Comparison of ENCODE assay signal across 11 mouse cellular contexts in genomic region chr19:18889632-18890031, GRCm38 (mm10).
DNase-seq lines count a peak whose midpoint lies in the region; ATAC-seq and TF ChIP-seq lines count a peak whose summit lies in the region.
"Had no signal": no experiment of that assay in that cellular context is flagged by ENCODE, and none has a peak within 500 bp of the region (broad histone marks: within the 10 kb centered on the region; RNA-seq: fewer than 3 reads in every experiment).

No protein-coding gene starts in this region.

- no peak for ATAC-seq in heart, embryonic 14.5 days (ENCODE audit: insufficient number of reproducible peaks, insufficient read depth, low FRiP score, low read depth)
- peak; percentile 46 for ATAC-seq in forebrain, embryonic 13.5 days

- no peak overlapping the region for H3K9ac ChIP-seq in heart, embryonic 14.5 days (ENCODE audit: low read length)
- H3K9ac ChIP-seq in heart, adult 2 months (ENCODE audit: low read depth, low read length), result no peak overlapping the region
- H3K9ac ChIP-seq in forebrain, embryonic 13.5 days, result peak overlapping the region; percentile 47

- 77% methylated on average over 1 of the region's 1 CpGs for WGBS in heart, embryonic 14.5 days
- WGBS in heart, adult 2 months, result 89% methylated on average over 1 of the region's 1 CpGs
- 55% methylated on average over 1 of the region's 1 CpGs for WGBS in forebrain, embryonic 13.5 days
- WGBS in midbrain, embryonic 10.5 days, result 84% methylated on average over 1 of the region's 1 CpGs

- TF ChIP-seq EP300 in heart, adult 2 months (IDR thresholded peaks at IDR 0.05; ENCODE audit: insufficient read depth, low read depth, low read length), result no peak

- H3K9me3 ChIP-seq in heart, embryonic 14.5 days (ENCODE audit: control insufficient read depth, low read length), result no peaks in the 10 kb centered on the region
- H3K9me3 ChIP-seq in forebrain, embryonic 13.5 days (replicated peaks), result no peaks in the 10 kb centered on the region
- no peaks in the 10 kb centered on the region for H3K9me3 ChIP-seq in midbrain, embryonic 10.5 days (replicated peaks)

- no peaks in the 10 kb centered on the region for H3K27me3 ChIP-seq in heart, embryonic 14.5 days (ENCODE audit: control insufficient read depth, insufficient read depth, low read length)
- no peaks in the 10 kb centered on the region for H3K27me3 ChIP-seq in heart, adult 2 months (ENCODE audit: control insufficient read depth, insufficient read depth, low read length)
- no peaks in the 10 kb centered on the region for H3K27me3 ChIP-seq in forebrain, embryonic 13.5 days
- no peaks in the 10 kb centered on the region for H3K27me3 ChIP-seq in midbrain, embryonic 10.5 days (ENCODE audit: low read depth, poor library complexity, severe bottlenecking)
- H3K27me3 ChIP-seq: Patski had no signal

- intact Hi-C loops in heart, adult 2 months (cut with DNase I), result no loop called here

- DNase-seq in heart, adult 2 months, result no peak
- DNase-seq in Muller cell, postnatal 12 days (ENCODE audit: inconsistent ontology term), result peak; percentile 33
- DNase-seq in midbrain, embryonic 10.5 days (ENCODE audit: low spot score), result no peak
- no peak for DNase-seq in MN1 (ENCODE audit: low spot score)
- no peak for DNase-seq in ovary, postnatal 36 days (ENCODE audit: low spot score)
- no peak for DNase-seq in right cerebral cortex, adult 18-20 months
- DNase-seq: B cell, adult 2 months; kidney, adult 2 months had no signal

- no peaks in the 10 kb centered on the region for H3K4me1 ChIP-seq in heart, embryonic 14.5 days (ENCODE audit: control insufficient read depth in 2 of 2, insufficient read depth in 2 of 2, low read length in 2 of 2)
- no peaks in the 10 kb centered on the region for H3K4me1 ChIP-seq in heart, adult 2 months (ENCODE audit: control insufficient read depth, insufficient read depth, low read length)
- H3K4me1 ChIP-seq in forebrain, embryonic 13.5 days, result peaks cover 25% of the 10 kb centered on the region
- peaks cover 36% of the 10 kb centered on the region for H3K4me1 ChIP-seq in midbrain, embryonic 10.5 days

- H3K4me3 ChIP-seq in heart, embryonic 14.5 days (ENCODE audit: control insufficient read depth in 1 of 2, insufficient read depth in 1 of 2, low read depth in 1 of 2, low read length in 2 of 2), result no peak overlapping the region; a peak in 1 of 4 replicates
- H3K4me3 ChIP-seq in heart, adult 2 months, result no peak overlapping the region
- H3K4me3 ChIP-seq in forebrain, embryonic 13.5 days, result peak overlapping the region; percentile 34
- peak overlapping the region; percentile 48 for H3K4me3 ChIP-seq in midbrain, embryonic 10.5 days

- TF ChIP-seq POLR2A in heart, adult 2 months (IDR thresholded peaks at IDR 0.05; ENCODE audit: insufficient read depth, low read depth, low read length), result no peak

- H3K4me2 ChIP-seq in heart, embryonic 14.5 days (ENCODE audit: low read length), result peak overlapping the region; percentile 59; the same call in 1 of the 2 replicates
- H3K4me2 ChIP-seq in forebrain, embryonic 13.5 days, result peak overlapping the region; percentile 62

- no peak overlapping the region for H3K27ac ChIP-seq in heart, embryonic 14.5 days (replicated peaks in 1 of 2; ENCODE audit: control insufficient read depth in 1 of 2, insufficient read depth in 1 of 2, low read depth in 2 of 2, low read length in 2 of 2)
- H3K27ac ChIP-seq in heart, adult 2 months, result no peak overlapping the region
- H3K27ac ChIP-seq in forebrain, embryonic 13.5 days, result peak overlapping the region; percentile 82
- H3K27ac ChIP-seq in midbrain, embryonic 10.5 days (replicated peaks), result peak overlapping the region; percentile 85

- TF ChIP-seq CTCF in heart, adult 2 months (IDR thresholded peaks at IDR 0.05), result no peak

- no peaks in the 10 kb centered on the region for H3K36me3 ChIP-seq in heart, embryonic 14.5 days (ENCODE audit: control insufficient read depth, insufficient read depth, low read length)
- H3K36me3 ChIP-seq in heart, adult 2 months (ENCODE audit: control insufficient read depth, insufficient read depth, low read length), result no peaks in the 10 kb centered on the region
- no peaks in the 10 kb centered on the region for H3K36me3 ChIP-seq in forebrain, embryonic 13.5 days (ENCODE audit: poor library complexity, severe bottlenecking)
- peaks cover 2% of the 10 kb centered on the region; the same call in 1 of the 2 replicates for H3K36me3 ChIP-seq in midbrain, embryonic 10.5 days

- H3K79me2 ChIP-seq in heart, adult 2 months (replicated peaks; ENCODE audit: control insufficient read depth, insufficient read depth, low read length), result no peaks in the 10 kb centered on the region

Comparison
In these comparisons a context has a peak if more than half of its experiments do, and no peak if none do; other contexts are left out.
1. H3K27ac ChIP-seq: peak in forebrain, embryonic 13.5 days (single experiment) and midbrain, embryonic 10.5 days (single experiment); none in heart, embryonic 14.5 days (0 of 2) and heart, adult 2 months (single experiment).
2. H3K4me3 ChIP-seq: peak in forebrain, embryonic 13.5 days (single experiment) and midbrain, embryonic 10.5 days (single experiment); none in heart, embryonic 14.5 days (0 of 2) and heart, adult 2 months (single experiment).